Mouse (Mus musculus): ENCODE measurements around the gene Glt1d1.

- TF ChIP-seq EP300 (optimal IDR thresholded peaks at IDR 0.05) (no peak), CTCF (IDR thresholded peaks at IDR 0.05; ENCODE audit: low read depth) (no peak)
These were observed 73.2 kb downstream of the Glt1d1 start for GRCm38 (mm10) chr5:127705225-127705624.
